Mouse (Mus musculus): ENCODE data around the gene Slc38a3.

DNA sequence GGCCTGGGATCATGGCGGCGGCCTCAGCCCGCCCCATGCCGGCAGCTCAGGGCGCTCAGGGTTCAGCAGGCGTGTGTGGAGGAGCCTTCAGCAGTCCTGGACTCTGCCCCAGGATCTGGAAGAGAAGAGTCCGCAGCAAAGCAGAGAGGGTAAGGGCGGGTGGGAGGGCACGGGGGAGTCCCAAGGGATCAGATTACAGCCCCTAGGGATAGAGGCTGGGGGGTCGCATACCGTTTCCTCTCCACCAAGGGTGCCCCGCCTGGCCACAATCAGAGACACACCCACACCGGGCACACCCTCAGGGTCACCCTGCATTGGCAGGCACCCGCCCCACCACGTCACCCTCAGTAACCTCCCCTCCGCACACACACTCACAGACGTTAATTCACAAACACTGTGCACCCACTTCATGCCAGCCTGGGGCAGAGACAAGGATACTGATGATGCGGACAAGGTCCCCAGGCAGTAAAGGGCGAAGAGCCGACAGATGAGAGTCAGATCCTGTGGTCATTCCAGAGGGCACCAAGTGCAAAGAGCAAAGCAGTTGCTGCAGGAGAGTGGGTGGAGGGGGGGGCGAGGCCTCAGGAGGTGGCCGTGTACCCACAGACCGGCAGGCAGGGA, 64.2 kb downstream of the Slc38a3 start:
- TF ChIP-seq CTCF (IDR thresholded peaks at IDR 0.05 in 2 of 3, conservative IDR thresholded peaks at IDR 0.05 in 1 of 3; ENCODE audit: control insufficient read depth in 1 of 3, insufficient read depth in 1 of 3, low read depth in 2 of 3, low read length in 3 of 3, poor library complexity in 1 of 3, severe bottlenecking in 1 of 3) (no peak), POLR2A (IDR thresholded peaks at IDR 0.05; ENCODE audit: control insufficient read depth in 1 of 2, insufficient read depth in 1 of 2, low read depth in 1 of 2, low read length in 2 of 2, poor library complexity in 1 of 2) (no peak), TCF12 (IDR thresholded peaks at IDR 0.05; ENCODE audit: low read depth, low read length) (no peak), MXI1 (IDR thresholded peaks at IDR 0.05; ENCODE audit: low read depth, low read length) (no peak), NELFE (IDR thresholded peaks at IDR 0.05; ENCODE audit: low read depth, low read length) (no peak), BHLHE40 (IDR thresholded peaks at IDR 0.05; ENCODE audit: borderline replicate concordance, low read depth, low read length) (no peak)

Data from MEL (cell line).